Mouse (Mus musculus): ENCODE measurements around the gene Tsga13. TPM values are rescaled to one million over a fixed set of nuclear protein-coding genes. Genes with fewer than 3 reads are reported as not detected.

Gene Tsga13
- total and polyA plus RNA-seq, 3 experiments, result not detected

GRCm38 (mm10) chr6:30921826-30922225 is 6.5 kb upstream of the Tsga13 start:
- intact Hi-C loops (cut with DNase I), result loop anchor here (10.0 kb wide), 1 partner anchor 387 kb away; no protein-coding TSS in a partner anchor
- DNase-seq, result no peak
- 80% methylated on average over 10 of the region's 11 CpGs for WGBS
- no peaks in the 10 kb centered on the region for H3K79me2 ChIP-seq (replicated peaks; ENCODE audit: control insufficient read depth, insufficient read depth, low read length)
- H3K36me3 ChIP-seq (ENCODE audit: control insufficient read depth, insufficient read depth, low read length), result no peaks in the 10 kb centered on the region
- TF ChIP-seq CTCF (IDR thresholded peaks at IDR 0.05), result no peak
- TF ChIP-seq POLR2A (IDR thresholded peaks at IDR 0.05; ENCODE audit: insufficient read depth, low read depth, low read length), result no peak
- TF ChIP-seq EP300 (IDR thresholded peaks at IDR 0.05; ENCODE audit: insufficient read depth, low read depth, low read length), result no peak
- no peaks in the 10 kb centered on the region for H3K27me3 ChIP-seq (ENCODE audit: control insufficient read depth, insufficient read depth, low read length)
- no peaks in the 10 kb centered on the region for H3K4me1 ChIP-seq (ENCODE audit: control insufficient read depth, insufficient read depth, low read length)
- no peak overlapping the region for H3K27ac ChIP-seq
- H3K9ac ChIP-seq (ENCODE audit: low read depth, low read length), result no peak overlapping the region
- H3K4me3 ChIP-seq, result no peak overlapping the region

- no peak for TF ChIP-seq EP300 (IDR thresholded peaks at IDR 0.05; ENCODE audit: insufficient read depth, low read depth, low read length)
- no peak for TF ChIP-seq POLR2A (IDR thresholded peaks at IDR 0.05; ENCODE audit: insufficient read depth, low read depth, low read length)
- TF ChIP-seq CTCF (IDR thresholded peaks at IDR 0.05), result no peak
- Histone ChIP-seq H3K27ac (no peak overlapping the region), H3K36me3 (ENCODE audit: control insufficient read depth, insufficient read depth, low read length) (no peaks in the 10 kb centered on the region), H3K27me3 (ENCODE audit: control insufficient read depth, insufficient read depth, low read length) (no peaks in the 10 kb centered on the region), H3K4me3 (peak overlapping the region; percentile 26; the same call in 1 of the 2 replicates), H3K9ac (ENCODE audit: low read depth, low read length) (no peak overlapping the region), H3K79me2 (replicated peaks; ENCODE audit: control insufficient read depth, insufficient read depth, low read length) (no peaks in the 10 kb centered on the region), H3K4me1 (ENCODE audit: control insufficient read depth, insufficient read depth, low read length) (no peaks in the 10 kb centered on the region)
- DNase-seq, result peak; percentile 9 to 19
- intact Hi-C loops (cut with DNase I), result loop anchor here (10.0 kb wide), 1 partner anchor 386 kb away; no protein-coding TSS in a partner anchor
- 35% methylated on average over 21 of the region's 21 CpGs for WGBS
Measured at GRCm38 (mm10) chr6:30920834-30921675, 5.7 kb upstream of the Tsga13 start.

GRCm38 (mm10) chr6:30907970-30908369 is 7.4 kb downstream of the Tsga13 start:
- Histone ChIP-seq H3K79me2 (replicated peaks; ENCODE audit: control insufficient read depth, insufficient read depth, low read length) (no peaks in the 10 kb centered on the region), H3K27ac (no peak overlapping the region), H3K4me1 (ENCODE audit: control insufficient read depth, insufficient read depth, low read length) (no peaks in the 10 kb centered on the region), H3K27me3 (ENCODE audit: control insufficient read depth, insufficient read depth, low read length) (no peaks in the 10 kb centered on the region), H3K9ac (ENCODE audit: low read depth, low read length) (no peak overlapping the region), H3K4me3 (no peak overlapping the region), H3K36me3 (ENCODE audit: control insufficient read depth, insufficient read depth, low read length) (no peaks in the 10 kb centered on the region)
- intact Hi-C loops (cut with DNase I), result no loop called here
- DNase-seq, result no peak
- WGBS, result 73% methylated on average over 3 of the region's 3 CpGs
- TF ChIP-seq CTCF (IDR thresholded peaks at IDR 0.05) (no peak), EP300 (IDR thresholded peaks at IDR 0.05; ENCODE audit: insufficient read depth, low read depth, low read length) (no peak), POLR2A (IDR thresholded peaks at IDR 0.05; ENCODE audit: insufficient read depth, low read depth, low read length) (no peak)

GRCm38 (mm10) chr6:30904911-30905310 is 10.5 kb downstream of the Tsga13 start:
- H3K27me3 ChIP-seq (ENCODE audit: control insufficient read depth, insufficient read depth, low read length), result no peaks in the 10 kb centered on the region

DNA sequence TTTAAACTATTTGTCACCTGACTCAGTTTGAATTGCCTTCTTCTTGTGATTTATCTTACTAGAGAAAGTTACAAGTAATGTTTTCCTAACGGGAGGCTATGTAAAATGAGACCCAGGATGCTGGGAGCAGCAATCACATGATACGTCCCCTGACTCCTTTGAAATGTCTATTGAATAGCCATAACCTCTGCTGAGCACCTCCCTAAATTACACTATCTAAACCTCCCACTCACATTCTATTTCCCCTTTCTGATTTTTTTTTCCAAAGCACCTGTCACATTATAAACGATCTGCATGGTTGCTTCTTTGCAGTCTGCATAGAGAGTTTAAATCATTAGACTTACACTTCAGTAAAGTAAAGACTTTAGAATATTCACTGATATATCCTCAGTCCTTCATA is 11.3 kb downstream of the Tsga13 start:
- Histone ChIP-seq H3K4me3 (no peak overlapping the region), H3K9ac (ENCODE audit: low read depth, low read length) (no peak overlapping the region), H3K36me3 (ENCODE audit: control insufficient read depth, insufficient read depth, low read length) (no peaks in the 10 kb centered on the region), H3K27me3 (ENCODE audit: control insufficient read depth, insufficient read depth, low read length) (no peaks in the 10 kb centered on the region), H3K79me2 (replicated peaks; ENCODE audit: control insufficient read depth, insufficient read depth, low read length) (no peaks in the 10 kb centered on the region), H3K4me1 (ENCODE audit: control insufficient read depth, insufficient read depth, low read length) (no peaks in the 10 kb centered on the region), H3K27ac (no peak overlapping the region)
- 48% methylated on average over 3 of the region's 3 CpGs for WGBS
- TF ChIP-seq EP300 (IDR thresholded peaks at IDR 0.05; ENCODE audit: insufficient read depth, low read depth, low read length) (no peak), CTCF (IDR thresholded peaks at IDR 0.05) (no peak), POLR2A (IDR thresholded peaks at IDR 0.05; ENCODE audit: insufficient read depth, low read depth, low read length) (no peak)
- no peak for DNase-seq
- intact Hi-C loops (cut with DNase I), result no loop called here

More at GRCm38 (mm10) chr6:30904911-30905310, 10.5 kb downstream of the Tsga13 start:
- H3K27ac ChIP-seq, result no peak overlapping the region
- intact Hi-C loops (cut with DNase I), result no loop called here
- no peak for DNase-seq
- no peak overlapping the region for H3K4me3 ChIP-seq
- TF ChIP-seq CTCF (IDR thresholded peaks at IDR 0.05) (no peak), EP300 (IDR thresholded peaks at IDR 0.05; ENCODE audit: insufficient read depth, low read depth, low read length) (no peak), POLR2A (IDR thresholded peaks at IDR 0.05; ENCODE audit: insufficient read depth, low read depth, low read length) (no peak)
- H3K9ac ChIP-seq (ENCODE audit: low read depth, low read length), result no peak overlapping the region
- no peaks in the 10 kb centered on the region for H3K4me1 ChIP-seq (ENCODE audit: control insufficient read depth, insufficient read depth, low read length)
- 65% methylated on average over 5 of the region's 5 CpGs for WGBS
- no peaks in the 10 kb centered on the region for H3K36me3 ChIP-seq (ENCODE audit: control insufficient read depth, insufficient read depth, low read length)
- H3K79me2 ChIP-seq (replicated peaks; ENCODE audit: control insufficient read depth, insufficient read depth, low read length), result no peaks in the 10 kb centered on the region

- DNase-seq, result no peak
- no peaks in the 10 kb centered on the region for H3K79me2 ChIP-seq (replicated peaks; ENCODE audit: control insufficient read depth, insufficient read depth, low read length)
- intact Hi-C loops (cut with DNase I), result loop anchor here (10.0 kb wide), 1 partner anchor 493 kb away; the partner anchor contains the start of gene Klhdc10
- H3K36me3 ChIP-seq (ENCODE audit: control insufficient read depth, insufficient read depth, low read length), result no peaks in the 10 kb centered on the region
- no peak overlapping the region for H3K9ac ChIP-seq (ENCODE audit: low read depth, low read length)
- no peaks in the 10 kb centered on the region for H3K4me1 ChIP-seq (ENCODE audit: control insufficient read depth, insufficient read depth, low read length)
- WGBS, result 77% methylated on average over 6 of the region's 6 CpGs
- no peaks in the 10 kb centered on the region for H3K27me3 ChIP-seq (ENCODE audit: control insufficient read depth, insufficient read depth, low read length)
- no peak overlapping the region for H3K4me3 ChIP-seq
- TF ChIP-seq CTCF (IDR thresholded peaks at IDR 0.05) (no peak), POLR2A (IDR thresholded peaks at IDR 0.05; ENCODE audit: insufficient read depth, low read depth, low read length) (no peak), EP300 (IDR thresholded peaks at IDR 0.05; ENCODE audit: insufficient read depth, low read depth, low read length) (no peak)
- H3K27ac ChIP-seq, result no peak overlapping the region
Measured at GRCm38 (mm10) chr6:30897520-30897919, 17.9 kb downstream of the Tsga13 start.
